Mouse (Mus musculus): ENCODE data around the gene Igsf23.
A peak's percentile ranks its signal among the peaks of the same experiment; 100 is the strongest.

Igsf23 gene

DNA sequence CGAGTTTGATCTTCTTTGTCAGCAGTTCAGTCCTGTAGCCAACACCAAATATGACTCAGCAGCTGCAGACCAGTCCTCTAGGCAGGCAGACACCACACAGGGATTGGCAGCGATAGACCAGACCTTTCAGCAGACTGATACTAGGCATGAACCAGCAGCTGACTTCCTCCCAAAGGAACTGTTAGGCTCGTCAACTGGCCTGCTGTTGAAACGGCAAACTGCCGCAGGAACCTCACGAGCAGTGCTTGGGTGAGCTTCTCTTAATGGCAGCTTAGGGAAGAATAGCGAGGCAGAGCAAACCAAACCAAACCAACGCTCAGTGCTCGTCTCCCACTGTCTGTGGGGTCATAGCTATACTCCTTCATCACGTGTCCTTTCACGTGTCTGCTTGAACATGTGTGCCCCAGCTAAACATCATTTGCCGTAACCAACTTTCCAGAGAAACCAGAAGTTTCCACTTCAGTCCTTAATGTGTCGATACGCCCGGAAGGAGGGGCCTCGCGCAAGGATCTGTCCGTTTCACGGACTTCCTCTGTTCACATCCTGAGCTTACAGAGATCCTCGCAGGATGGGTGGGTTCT is 15.3 kb downstream of the Igsf23 start:
- DNase-seq (ENCODE audit: low read depth) = peak; percentile 80

DNA sequence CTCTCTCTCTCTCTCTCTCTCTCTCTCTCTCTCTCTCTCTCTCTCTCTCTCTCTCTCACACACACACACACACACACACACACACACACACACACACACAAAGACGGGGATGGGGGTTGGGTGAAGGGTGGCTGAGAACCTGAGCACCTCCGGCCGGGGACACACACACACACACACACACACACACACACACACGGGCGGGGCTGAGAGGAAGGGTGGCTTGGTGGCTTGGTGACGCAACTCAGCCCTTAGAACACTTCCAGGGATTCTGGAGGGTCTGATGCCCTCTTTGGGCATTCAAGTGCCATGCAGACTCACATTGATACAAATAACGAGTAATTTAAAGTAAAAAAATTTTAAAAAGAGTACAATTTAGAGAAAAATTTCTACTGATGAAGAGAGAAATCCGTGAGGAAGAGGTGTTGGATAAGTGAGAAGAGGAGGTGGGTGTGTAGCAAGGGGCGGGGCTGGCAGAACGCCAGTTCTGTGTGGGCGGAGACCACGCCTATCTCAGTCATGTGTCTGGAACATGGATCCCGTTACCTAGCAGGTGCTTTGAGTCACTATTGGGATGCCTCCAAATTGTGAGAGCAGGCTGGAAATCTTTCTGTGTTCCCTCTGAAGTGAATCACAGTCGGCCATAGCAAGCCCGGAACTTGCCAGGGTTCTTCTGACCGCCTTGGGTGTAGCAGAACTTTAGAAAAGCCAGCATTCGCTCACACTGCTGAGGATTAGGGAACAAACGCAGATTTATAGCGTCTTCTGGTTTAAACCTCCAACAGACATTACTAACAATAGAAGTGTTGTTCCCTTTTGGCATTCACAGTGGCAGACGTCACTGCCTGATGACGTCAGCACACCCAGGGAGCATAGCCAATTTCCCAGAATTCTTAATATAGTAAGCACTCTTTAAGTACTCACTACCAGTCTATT is 17.4 kb downstream of the Igsf23 start:
- DNase-seq (ENCODE audit: low read depth) = peak; percentile 89

DNA sequence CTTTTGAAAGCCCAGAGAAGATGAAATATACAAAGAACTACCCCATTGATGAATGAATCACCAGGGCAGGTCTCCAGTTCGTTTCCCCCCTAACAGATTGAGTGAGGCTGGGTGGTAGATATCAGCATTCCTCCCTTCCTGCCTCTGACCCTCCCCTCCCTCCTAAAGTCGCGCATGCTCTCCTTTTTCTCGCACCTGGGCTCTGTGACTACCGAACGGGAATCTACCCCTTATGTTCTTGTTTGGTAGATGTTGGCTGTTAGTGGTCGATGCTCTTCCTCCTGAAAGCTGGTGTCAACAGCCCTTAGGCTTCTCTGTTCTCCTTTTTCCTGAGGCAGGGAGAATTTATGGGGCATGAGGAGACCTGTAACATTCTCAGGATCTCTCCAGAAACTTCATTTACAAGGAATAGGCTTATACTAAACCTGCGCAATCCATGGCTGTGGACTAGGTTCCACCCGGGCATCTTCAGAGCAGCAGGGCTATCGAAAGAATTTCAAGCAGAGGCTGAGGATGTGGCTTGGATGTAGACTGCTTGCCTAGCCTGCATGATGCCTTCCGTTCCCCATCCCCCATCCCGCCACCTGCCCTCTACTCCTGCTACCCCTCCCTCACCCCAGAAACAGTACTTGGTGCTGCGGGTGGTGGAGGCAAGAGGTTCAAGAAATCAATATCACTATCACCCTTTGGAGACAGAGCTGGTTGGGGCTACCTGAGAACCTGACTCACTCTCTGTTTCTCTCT is 18.3 kb downstream of the Igsf23 start:
- peak; percentile 29 for DNase-seq (ENCODE audit: low read depth)

DNA sequence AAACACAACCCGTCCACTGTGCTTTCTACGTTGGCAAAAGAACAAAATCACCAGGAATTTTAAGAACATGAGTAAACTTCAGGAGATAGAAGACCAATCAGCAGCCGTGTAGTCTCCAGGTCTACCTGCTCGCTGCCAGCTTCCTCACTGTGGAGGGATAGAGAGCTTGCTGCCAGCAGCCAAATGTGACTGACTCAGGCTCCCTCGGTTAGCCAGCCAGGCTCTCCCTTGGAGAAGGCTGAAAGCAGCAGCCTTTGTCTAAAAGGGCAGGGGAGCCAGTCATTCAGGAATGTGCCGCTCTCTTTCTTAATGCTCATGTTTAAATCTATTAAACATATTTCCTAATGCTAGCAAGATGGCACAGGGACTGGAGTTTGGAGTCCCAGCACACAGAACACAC is 20.1 kb downstream of the Igsf23 start:
- peak; percentile 55 for DNase-seq (ENCODE audit: low read depth)

DNA sequence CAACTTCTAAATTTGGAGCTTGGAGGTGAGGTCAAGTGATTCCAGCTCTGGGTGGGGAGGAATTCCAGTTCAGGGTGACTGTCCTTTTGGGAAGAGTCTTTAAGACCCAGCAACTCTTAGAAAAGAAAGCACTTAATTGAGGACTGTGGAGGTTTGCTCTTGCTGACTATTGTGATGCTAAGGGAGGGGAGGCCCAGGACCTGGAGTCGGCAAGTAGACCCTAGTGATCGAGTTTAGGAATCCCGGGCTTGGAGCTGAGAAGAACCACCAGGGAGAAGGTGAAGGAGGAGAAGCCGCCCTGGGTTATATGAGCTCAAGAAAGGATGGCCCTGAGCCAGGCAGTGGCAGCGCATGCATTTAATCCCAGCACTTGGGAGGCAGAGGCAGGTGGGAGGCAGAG is 22.1 kb downstream of the Igsf23 start:
- DNase-seq (ENCODE audit: low read depth) = no peak

DNA sequence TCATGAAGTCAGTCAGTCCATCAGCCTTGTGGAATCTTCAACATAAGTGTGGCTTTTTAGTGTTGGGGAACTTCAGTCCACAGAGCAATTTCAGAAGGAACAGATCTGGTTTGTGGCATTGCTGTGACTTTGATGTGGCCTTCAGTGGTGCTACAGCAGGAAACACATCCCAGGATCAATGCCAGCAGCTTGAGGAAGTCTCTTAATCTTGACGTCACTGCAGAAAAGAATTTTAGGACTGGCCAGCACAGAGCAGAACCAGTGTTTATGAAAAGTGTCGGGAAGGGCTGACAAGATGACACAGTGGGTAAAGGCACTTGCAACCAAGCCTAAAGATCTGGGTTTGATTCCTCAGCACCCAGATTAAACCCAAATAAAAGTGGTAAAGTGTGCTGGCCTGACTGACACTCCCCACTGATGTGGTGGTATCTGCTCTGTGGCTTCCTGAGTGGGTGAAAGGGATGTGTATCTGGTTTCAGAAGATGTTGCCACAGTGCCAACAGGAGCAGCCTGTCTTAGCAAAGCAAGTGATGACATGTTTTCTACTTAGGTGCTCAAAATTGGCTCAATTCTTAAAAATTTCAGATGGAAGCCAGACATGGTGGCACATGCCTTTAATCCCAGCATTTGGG is 23.6 kb downstream of the Igsf23 start:
- DNase-seq (ENCODE audit: low read depth) = no peak

DNA sequence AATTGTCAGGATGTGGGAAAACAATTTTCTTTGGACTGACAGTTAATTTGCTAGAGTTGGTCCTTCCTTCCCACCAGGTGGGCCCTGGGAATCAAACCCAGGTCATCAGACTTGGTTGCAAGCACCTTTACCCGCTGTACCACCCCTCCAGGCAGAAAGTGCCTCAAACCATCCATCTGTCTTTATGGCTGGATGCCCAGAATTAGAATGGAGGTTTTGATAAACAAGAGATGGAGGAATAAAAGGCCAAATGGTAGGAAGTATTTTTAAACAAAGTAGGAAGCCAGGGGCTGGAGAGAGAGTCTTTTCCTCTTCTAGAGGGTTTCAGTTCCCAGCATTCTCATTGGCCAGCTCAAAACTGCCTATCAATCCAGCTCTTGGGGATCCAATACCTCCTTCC is 25.2 kb downstream of the Igsf23 start:
- peak; percentile 56 for DNase-seq (ENCODE audit: low read depth)

DNA sequence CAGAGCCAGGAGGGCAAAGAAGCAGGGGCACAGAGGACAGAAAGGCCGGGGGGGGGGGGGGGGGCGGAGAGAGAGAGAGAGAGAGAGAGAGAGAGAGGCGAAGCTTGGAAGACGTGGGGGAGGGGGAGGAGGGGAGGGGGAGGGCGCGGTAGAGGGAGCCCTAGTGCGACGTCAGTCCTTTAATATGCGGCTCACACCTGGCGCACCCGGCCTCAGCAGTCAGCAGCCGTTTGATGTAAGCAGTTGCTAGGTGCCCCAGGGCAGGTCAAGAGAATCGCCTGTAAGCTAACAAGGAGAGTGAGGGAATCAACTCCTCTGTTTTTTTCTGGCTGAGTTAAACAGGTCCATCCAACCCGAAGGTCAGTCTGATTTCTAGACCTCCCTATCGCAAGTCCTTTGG is 26.8 kb downstream of the Igsf23 start:
- no peak for DNase-seq (ENCODE audit: low read depth)

DNA sequence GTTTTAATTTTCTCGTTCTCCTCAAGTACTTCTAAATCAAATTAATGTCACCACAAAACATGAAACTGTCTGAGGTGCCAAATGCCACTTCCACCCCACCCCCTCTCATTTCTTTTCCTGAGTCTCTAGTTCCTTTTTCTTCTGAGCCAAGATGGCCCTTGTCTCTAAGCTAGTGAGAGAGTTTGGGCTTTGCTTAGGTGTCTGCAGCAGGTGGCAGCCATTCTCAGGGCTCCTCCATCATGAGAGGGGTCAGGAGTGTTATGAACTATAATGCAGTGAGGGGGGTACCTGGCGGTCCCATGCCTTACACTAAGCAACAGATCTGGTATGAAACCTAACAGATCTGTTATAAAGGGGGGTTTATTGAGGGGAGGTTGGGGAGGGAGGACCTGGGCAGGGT is 27.2 kb downstream of the Igsf23 start:
- DNase-seq (ENCODE audit: low read depth) = no peak

DNA sequence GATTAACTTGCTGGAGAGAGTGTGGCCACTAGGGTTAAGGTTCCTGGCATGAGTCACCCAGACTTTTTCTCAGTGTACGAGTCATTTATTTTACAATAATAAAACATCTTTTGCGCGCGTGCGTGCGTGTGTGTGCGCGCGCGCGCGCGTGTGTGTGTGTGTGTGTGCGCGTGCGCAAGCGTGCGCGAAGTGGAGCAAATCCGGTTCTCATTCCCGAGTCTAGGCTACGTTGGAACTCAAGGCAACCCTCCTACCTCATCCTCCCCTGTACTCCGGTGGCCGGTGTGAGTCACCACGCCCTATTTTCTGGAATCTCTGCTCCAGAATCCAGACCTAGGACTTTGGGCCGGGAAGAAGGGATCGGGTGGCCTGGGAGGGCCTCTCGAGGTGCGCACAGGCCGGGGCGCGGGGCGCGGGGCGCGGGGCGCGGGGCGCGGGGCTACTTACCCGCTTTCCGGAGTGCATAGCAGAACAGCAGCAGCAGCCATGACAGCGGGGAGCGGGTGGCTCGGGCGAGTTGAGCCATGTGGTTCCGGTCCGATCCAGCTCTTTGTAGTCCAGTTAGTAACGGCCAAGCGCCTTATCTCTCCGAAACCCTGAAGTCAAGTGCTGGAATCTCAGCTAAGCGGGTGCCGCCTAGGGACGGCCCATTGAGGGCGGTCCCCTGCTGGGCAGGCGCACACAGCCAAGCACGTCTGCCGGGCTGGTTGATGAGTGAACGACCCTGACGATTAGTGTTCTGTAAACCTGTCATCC is 29.9 kb downstream of the Igsf23 start, which contains the start of gene Pvr:
Pvr (minus strand) TSS at position 655 of the 756 bp plus-strand sequence.
- DNase-seq (ENCODE audit: low read depth) = peak; percentile 97

DNA sequence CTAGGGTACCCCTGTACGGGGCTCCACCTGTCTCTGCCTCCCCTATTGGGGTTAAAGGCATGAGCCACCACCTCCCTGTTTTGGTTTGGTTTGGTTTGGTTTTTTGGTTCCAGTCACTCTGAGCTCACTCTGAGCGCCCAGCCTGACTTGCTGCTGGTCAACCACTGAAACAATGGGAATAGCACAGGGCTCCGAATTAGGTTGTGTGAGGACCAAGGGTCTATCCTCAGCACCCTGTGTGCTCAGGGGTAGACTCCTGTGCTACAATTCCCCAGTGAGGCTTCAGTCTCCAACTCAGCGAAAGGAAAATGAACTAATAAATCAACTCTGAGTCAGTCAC is 30.4 kb downstream of the Igsf23 start:
- no peak for DNase-seq (ENCODE audit: low read depth)

DNA sequence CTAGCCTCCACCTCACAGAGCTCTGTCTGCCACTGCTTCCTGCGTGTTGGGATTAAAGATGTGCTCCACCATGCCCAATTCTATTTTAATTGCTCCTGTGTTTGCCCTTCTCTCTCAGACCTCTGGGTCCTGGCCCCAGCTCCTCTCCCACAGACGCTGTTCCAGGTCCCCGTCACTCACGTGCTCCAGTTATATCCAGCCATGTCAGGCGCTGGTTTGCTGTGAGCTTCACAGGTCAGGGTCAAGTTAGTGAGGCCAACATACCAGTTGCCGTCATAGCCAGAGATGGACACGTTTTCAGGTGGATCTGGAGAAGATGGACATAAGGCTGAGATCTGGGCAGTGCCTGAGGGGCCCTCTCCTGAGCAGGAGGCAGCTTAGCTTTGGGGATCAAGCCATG is 36.0 kb downstream of the Igsf23 start:
- DNase-seq (ENCODE audit: low read depth) = no peak

DNA sequence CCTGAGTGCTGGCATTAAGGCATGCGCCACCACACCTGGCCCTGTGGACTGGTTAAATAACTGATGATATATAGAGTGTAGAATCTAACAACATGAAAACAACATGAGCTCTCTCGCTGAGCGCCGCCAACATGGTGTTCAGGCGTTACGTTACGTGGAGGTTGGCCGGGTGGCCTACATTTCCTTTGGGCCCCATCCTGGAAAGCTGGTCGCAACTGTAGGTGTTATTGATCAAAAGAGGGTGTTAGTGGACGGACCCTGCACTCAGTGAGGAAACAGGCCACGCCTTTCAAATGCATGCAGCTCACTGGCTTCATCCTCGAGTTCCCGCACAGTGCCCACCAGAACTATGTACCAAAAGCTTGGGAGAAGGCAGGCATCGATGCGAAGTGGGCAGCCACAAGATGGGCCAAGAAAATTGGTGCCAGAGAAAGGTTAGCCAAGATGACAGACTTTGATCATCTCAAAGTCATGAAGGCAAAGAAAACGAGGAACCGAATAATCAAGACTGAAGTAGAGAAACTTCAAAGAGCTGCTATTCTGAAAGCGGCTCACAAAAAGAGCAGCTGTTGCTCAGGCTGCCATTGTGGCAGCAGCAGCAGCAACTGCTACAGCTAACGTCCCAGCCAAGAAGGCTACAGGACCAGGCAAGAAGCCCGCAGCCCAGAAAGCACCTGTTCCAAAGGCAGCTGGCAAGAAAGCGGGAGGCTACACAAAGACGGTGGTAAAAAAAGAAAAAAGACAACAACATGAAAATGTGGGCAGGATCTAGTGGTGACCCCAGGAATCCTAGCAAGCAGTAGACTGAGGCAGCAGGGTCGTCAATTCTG is 38.6 kb downstream of the Igsf23 start:
- no peak for DNase-seq (ENCODE audit: low read depth)

DNA sequence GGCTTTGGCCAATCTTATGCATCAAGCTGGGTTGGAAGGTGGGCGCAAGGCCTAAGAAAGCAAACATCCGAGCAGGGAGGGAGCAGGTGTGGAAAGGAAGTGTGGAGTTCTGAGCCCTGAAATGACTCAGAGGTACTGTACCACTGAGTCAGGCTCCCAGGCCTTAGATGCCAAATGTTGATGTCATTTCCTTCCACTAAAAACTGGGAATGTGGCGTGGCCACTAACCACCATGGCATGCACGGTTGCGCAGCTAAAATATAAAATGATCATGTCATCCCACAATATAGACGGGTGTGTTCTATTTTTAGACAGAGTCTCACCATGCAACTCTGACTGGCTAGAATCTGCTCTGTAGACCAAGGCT is 39.3 kb downstream of the Igsf23 start:
- DNase-seq (ENCODE audit: low read depth) = peak; percentile 87

DNA sequence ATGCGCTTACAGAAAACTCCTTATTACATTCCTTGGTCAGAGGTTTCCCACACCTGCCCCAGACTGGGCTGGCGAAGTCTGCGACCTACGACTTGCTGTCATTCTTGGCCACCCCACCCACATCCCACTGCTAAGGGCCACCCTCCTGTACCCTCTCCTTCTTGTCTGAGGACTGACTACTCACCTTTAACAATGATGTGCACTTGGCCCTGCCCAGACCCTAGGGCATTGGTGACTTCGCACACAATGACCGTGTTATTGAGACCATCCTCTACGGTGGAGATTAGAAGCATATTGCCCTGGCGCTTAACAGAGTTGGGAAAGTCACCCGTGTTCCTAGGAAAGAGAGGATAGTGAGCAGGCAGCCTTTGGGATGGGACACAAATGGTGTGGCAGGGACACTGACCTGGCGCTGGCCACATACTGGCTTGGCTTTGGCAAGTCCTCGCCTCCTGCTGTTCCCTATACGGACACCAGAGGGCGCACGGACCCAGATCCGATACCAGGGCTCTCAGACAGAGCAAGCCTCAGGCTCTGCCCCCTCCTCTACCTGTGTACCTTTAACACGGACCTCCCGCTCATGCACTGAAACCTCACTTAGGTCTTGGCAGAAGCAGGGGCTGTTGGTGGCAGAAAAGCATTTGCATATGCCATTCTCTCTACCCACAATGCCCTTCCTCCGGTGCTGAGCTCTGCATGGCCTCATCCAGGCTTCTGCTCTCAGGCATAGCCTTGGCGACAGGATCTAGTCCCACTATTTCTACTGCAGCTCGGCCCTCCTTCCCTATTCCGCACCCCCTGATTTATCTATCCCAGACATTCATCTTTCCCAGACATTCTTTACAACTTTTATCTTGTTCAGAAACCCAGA is 39.9 kb downstream of the Igsf23 start:
- DNase-seq (ENCODE audit: low read depth) = peak; percentile 87

DNA sequence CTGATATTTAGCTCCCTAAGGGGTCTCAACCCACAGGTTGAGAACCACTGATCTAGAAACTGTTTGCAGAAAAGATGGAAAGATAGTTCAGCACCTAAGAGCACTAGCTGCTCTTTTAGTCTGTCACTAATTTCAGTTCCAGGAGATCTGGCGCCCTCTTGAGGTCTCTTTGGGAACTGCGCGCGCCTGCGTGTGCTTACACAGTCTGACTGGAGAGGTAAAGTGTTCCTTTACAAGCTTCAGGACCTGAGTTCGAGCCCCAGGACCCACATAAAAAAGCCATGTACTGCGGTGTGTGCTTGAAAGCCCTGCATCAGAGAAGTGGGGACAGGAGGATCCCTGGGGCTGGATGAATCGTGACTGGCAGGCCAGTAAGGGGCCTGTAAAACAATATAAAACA is 60.7 kb downstream of the Igsf23 start:
- DNase-seq (ENCODE audit: low read depth) = peak; percentile 65

DNA sequence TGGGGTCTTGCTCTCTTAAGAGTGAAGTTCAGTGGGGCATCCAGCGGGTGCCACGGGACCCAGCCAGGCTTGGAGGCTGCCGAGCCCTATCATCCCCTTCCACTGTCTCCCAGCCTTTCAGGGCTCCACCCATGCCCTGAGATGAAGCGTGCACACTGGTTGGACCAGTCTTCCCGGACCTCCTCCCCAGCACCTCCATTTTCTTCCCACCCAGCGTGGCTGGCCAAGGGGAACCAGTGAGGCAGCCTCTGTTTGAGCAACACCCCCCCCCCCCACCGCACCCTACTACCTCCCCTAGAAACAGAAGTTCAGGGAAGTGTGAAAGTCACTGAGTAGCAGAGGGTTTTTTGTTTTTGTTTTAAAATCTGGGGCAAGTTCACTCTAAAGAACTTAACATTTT is 62.7 kb downstream of the Igsf23 start, which contains the start of gene Ceacam19:
Ceacam19 (minus strand) TSS at position 117 of the 400 bp plus-strand sequence.
- no peak for DNase-seq (ENCODE audit: low read depth)
